Mouse (Mus musculus): ENCODE measurements around the gene Ephb1. TPM values are rescaled to one million over a fixed set of nuclear protein-coding genes. Genes with fewer than 3 reads are reported as not detected.

The Ephb1 gene
- polyA plus RNA-seq, 1 experiment from 2014 or later = 1.0 TPM

DNA sequence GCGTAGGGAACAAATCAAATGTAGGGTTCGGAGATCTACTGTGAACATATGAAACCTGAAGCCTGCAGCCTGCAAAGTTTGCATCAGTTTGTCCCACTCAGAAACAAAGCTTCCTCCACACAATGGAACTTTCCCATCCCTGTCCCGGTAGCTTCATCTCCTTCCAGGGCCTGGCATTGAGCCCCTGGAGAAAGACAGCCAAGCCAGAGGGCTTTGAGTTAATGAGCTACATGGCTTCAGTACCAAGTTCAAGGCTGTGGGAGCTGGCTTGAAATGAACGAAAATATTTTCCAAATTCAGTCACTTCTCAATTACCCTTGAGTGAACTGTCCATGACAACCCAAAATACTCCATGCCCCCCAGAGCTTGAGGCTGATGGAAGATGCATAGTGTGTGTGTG lies 160.4 kb downstream of the Ephb1 start:
- TF ChIP-seq EP300 (optimal IDR thresholded peaks at IDR 0.05) (no peak), CTCF (IDR thresholded peaks at IDR 0.05; ENCODE audit: low read depth) (no peak)
- 64% methylated on average over 4 of the region's 4 CpGs for WGBS
- Histone ChIP-seq H3K36me3 (ENCODE audit: control insufficient read depth, insufficient read depth, low read length) (no peaks in the 10 kb centered on the region), H3K4me3 (ENCODE audit: low read depth, low read length) (no peak overlapping the region), H3K4me2 (replicated peaks; ENCODE audit: low read depth) (no peak overlapping the region), H3K27ac (replicated peaks) (no peak overlapping the region), H3K9me3 (ENCODE audit: control insufficient read depth, low read length) (no peaks in the 10 kb centered on the region), H3K9ac (ENCODE audit: low read length) (no peak overlapping the region), H3K27me3 (ENCODE audit: control insufficient read depth, insufficient read depth, low read length) (no peaks in the 10 kb centered on the region), H3K4me1 (replicated peaks; ENCODE audit: control insufficient read depth, insufficient read depth) (no peaks in the 10 kb centered on the region)
- DNase-seq (ENCODE audit: low spot score) (no peak), ATAC-seq (ENCODE audit: low FRiP score, low TSS enrichment) (no peak)

DNA sequence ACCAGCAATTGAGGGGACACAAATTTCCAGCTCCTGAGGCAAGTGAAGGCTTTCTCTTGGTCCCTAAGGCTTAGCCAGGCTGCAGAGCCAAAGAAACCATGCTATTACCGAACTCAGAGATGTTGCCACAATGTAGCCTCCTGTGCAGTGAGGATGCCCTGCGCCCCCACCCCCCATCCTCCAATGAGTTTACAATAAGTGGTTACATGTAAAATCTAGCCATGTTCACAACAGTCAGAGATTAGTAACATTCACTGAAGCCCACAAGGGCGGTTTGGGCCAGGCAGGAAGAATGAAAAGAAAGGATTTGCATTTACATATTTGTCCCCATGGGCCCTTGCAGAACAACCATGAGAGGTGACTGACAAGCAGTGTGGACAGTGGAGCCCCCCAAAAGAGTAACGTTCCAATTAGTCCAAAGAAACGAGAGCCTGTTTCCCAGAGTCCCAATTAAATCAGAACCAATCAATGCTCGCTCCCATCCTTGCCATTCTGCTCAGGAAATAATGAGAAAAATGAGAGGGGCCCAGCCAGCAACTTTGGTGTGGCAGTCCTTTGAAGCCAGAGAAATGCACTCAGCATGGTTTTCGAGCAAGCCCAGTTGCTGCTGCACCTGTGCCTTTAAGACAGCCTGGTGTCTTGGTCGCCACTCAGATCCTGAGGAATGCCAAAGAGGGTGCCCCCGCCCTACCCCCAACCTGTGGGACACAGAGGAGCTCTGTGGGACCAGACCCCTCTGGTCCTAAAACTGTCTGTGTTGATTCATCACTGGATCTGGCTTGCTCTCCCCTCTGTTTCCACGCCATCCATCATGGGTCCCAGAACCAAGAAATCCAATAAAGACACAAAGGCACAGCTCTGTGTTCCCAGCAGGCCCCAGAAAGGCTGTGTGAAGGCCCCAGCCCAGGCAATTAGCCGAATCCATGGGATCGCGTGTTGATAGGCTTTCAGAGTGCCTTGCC lies 161.5 kb downstream of the Ephb1 start:
- Histone ChIP-seq H3K4me2 (replicated peaks; ENCODE audit: low read depth) (no peak overlapping the region), H3K27me3 (ENCODE audit: control insufficient read depth, insufficient read depth, low read length) (no peaks in the 10 kb centered on the region), H3K4me1 (replicated peaks; ENCODE audit: control insufficient read depth, insufficient read depth) (no peaks in the 10 kb centered on the region), H3K9me3 (ENCODE audit: control insufficient read depth, low read length) (no peaks in the 10 kb centered on the region), H3K4me3 (ENCODE audit: low read depth, low read length) (no peak overlapping the region), H3K9ac (ENCODE audit: low read length) (no peak overlapping the region), H3K27ac (replicated peaks) (no peak overlapping the region), H3K36me3 (ENCODE audit: control insufficient read depth, insufficient read depth, low read length) (no peaks in the 10 kb centered on the region)
- TF ChIP-seq EP300 (optimal IDR thresholded peaks at IDR 0.05) (no peak), CTCF (IDR thresholded peaks at IDR 0.05; ENCODE audit: low read depth) (no peak)
- 66% methylated on average over 13 of the region's 13 CpGs for WGBS
- DNase-seq (ENCODE audit: low spot score) (no peak), ATAC-seq (ENCODE audit: low FRiP score, low TSS enrichment) (no peak)

DNA sequence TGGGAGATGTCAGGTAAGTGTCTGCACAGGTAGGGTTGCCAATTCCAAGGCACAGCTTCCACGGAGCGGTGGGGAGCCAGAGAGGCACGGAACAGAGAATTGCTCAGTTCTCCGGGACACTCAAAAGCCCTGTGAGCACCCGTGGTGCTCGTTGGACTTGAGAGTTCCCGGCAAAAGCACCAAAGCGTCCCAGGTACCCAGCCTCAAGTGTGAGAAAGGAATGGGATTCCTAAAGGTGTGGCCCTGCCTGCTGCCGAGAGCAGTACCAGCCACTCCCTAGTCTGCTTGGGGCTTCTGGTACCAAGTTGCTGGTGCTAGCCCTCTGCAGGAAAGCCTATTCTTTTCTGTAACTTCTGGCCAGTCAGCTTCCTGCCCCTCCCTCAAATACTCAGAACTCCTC lies 164.4 kb downstream of the Ephb1 start:
- Histone ChIP-seq H3K27ac (replicated peaks) (no peak overlapping the region), H3K4me2 (replicated peaks; ENCODE audit: low read depth) (no peak overlapping the region), H3K4me3 (ENCODE audit: low read depth, low read length) (no peak overlapping the region), H3K9me3 (ENCODE audit: control insufficient read depth, low read length) (no peaks in the 10 kb centered on the region), H3K36me3 (ENCODE audit: control insufficient read depth, insufficient read depth, low read length) (no peaks in the 10 kb centered on the region), H3K27me3 (ENCODE audit: control insufficient read depth, insufficient read depth, low read length) (no peaks in the 10 kb centered on the region), H3K9ac (ENCODE audit: low read length) (no peak overlapping the region), H3K4me1 (replicated peaks; ENCODE audit: control insufficient read depth, insufficient read depth) (no peaks in the 10 kb centered on the region)
- no peak for TF ChIP-seq EP300 (optimal IDR thresholded peaks at IDR 0.05)
- no peak for TF ChIP-seq CTCF (IDR thresholded peaks at IDR 0.05; ENCODE audit: low read depth)
- 74% methylated on average over 9 of the region's 9 CpGs for WGBS
- ATAC-seq (ENCODE audit: low FRiP score, low TSS enrichment) (no peak), DNase-seq (ENCODE audit: low spot score) (no peak)

DNA sequence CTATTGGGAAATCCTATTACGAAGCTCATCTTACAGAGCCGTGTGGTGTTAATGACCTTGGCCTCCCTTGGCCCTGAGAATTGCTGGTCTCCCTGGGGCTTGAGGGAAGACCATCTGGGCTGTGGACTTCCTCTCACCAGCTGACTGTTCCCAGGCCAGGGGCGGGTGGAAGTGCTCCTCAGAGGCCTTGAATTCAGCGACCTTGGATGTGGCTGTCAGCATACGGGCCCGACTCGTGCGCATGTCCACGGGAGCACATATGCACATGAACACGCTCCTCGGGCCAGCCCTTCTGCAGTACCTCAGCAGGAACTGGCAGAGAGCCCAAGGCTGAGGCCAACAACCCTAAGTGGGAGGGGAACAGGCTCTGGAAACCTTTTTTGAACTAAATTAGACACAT lies 165.1 kb downstream of the Ephb1 start:
- WGBS = 43% methylated on average over 11 of the region's 11 CpGs
- Histone ChIP-seq H3K27ac (replicated peaks) (no peak overlapping the region), H3K4me1 (replicated peaks; ENCODE audit: control insufficient read depth, insufficient read depth) (no peaks in the 10 kb centered on the region), H3K9ac (ENCODE audit: low read length) (no peak overlapping the region), H3K4me3 (ENCODE audit: low read depth, low read length) (no peak overlapping the region), H3K9me3 (ENCODE audit: control insufficient read depth, low read length) (no peaks in the 10 kb centered on the region), H3K36me3 (ENCODE audit: control insufficient read depth, insufficient read depth, low read length) (no peaks in the 10 kb centered on the region), H3K27me3 (ENCODE audit: control insufficient read depth, insufficient read depth, low read length) (no peaks in the 10 kb centered on the region), H3K4me2 (replicated peaks; ENCODE audit: low read depth) (no peak overlapping the region)
- 0 out of 2 replicates have a peak, but pooled peaks have one; percentile 38 for ATAC-seq (ENCODE audit: low FRiP score, low TSS enrichment)
- DNase-seq (ENCODE audit: low spot score) = peak; percentile 34
- no peak for TF ChIP-seq CTCF (IDR thresholded peaks at IDR 0.05; ENCODE audit: low read depth)
- TF ChIP-seq EP300 (optimal IDR thresholded peaks at IDR 0.05) = no peak

DNA sequence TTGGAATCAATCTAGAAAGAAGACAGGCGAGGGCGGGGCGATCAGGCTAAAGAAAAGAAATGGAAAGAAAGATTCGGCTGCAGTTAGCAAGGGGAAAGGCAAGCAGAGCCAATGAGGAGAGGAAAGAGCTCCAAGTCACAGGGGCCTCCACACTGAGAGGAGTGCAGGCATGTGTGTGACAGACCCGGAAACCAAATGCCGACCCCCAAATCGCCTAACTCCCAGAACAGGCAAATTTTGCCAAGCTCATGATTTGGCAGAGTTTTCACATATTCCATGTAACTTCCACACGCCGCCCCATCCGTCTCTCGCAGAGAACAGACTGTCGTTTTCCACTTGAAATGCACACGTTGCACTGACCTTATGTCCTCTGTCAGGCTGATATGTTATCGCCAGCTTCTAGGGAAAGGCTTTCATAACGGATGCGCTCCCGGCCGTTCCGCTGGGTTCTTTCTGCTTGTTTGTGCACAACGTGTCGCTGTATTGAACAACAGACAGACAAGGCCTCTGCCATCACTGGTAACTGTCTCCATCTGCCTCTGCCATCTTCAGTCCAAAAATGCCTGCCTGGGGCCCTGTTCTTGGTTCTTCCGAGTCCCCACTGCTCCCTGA lies 170.7 kb downstream of the Ephb1 start:
- ATAC-seq (ENCODE audit: low FRiP score, low TSS enrichment) (no peak), DNase-seq (ENCODE audit: low spot score) (no peak)
- Histone ChIP-seq H3K9ac (ENCODE audit: low read length) (no peak overlapping the region), H3K36me3 (ENCODE audit: control insufficient read depth, insufficient read depth, low read length) (no peaks in the 10 kb centered on the region), H3K27ac (replicated peaks) (no peak overlapping the region), H3K27me3 (ENCODE audit: control insufficient read depth, insufficient read depth, low read length) (no peaks in the 10 kb centered on the region), H3K4me1 (replicated peaks; ENCODE audit: control insufficient read depth, insufficient read depth) (no peaks in the 10 kb centered on the region), H3K4me2 (replicated peaks; ENCODE audit: low read depth) (no peak overlapping the region), H3K9me3 (ENCODE audit: control insufficient read depth, low read length) (no peaks in the 10 kb centered on the region), H3K4me3 (ENCODE audit: low read depth, low read length) (no peak overlapping the region)
- 60% methylated on average over 22 of the region's 22 CpGs for WGBS
- TF ChIP-seq EP300 (optimal IDR thresholded peaks at IDR 0.05) = no peak
- TF ChIP-seq CTCF (IDR thresholded peaks at IDR 0.05; ENCODE audit: low read depth) = no peak
